Mouse (Mus musculus) midbrain, embryonic 15.5 days (tissue): ENCODE measurements at regions not wholly inside any gene's neighbourhood (a gene's known extent, or its start where the extent isn't known, plus 50 kb on each side); places are given as distances from the start of the nearest gene placed in this dataset.
A peak's percentile ranks its signal among the peaks of the same experiment; 100 is the strongest.

ENCODE experiments used
- ATAC-seq: fragments of 200-750 bp; cut with Nextera tagmentation; replicated peaks from 2 replicates; pipeline ENCODE4 v1.8.0; 2017; ENCODE audit warnings: moderate TSS enrichment
- H3K27ac ChIP-seq: fragments of 300-500 bp; sonication (generic); 2 replicates; pipeline ENCODE4 v1.5.1; 2015; ENCODE audit warnings: mild to moderate bottlenecking, inconsistent platforms
- H3K27me3 ChIP-seq: fragments of 300-500 bp; sonication (generic); replicated peaks from 2 replicates; pipeline ENCODE4 v1.6.1; 2015; ENCODE audit warnings: inconsistent platforms
- H3K36me3 ChIP-seq: fragments of 300-500 bp; sonication (generic); replicated peaks from 2 replicates; pipeline ENCODE4 v1.6.1; 2015; ENCODE audit warnings: inconsistent platforms
- H3K4me1 ChIP-seq: fragments of 300-500 bp; sonication (generic); 2 replicates; pipeline ENCODE4 v1.6.1; 2015; ENCODE audit warnings: inconsistent platforms
- H3K4me2 ChIP-seq: fragments of 300-500 bp; sonication (generic); 2 replicates; pipeline ENCODE4 v1.6.1; 2015; ENCODE audit warnings: inconsistent platforms, mild to moderate bottlenecking, moderate library complexity
- H3K4me3 ChIP-seq: fragments of 300-500 bp; sonication (generic); 2 replicates; pipeline ENCODE4 v1.5.1; 2015; ENCODE audit warnings: mild to moderate bottlenecking, inconsistent platforms
- H3K9ac ChIP-seq: fragments of 300-500 bp; sonication (generic); 2 replicates; pipeline ENCODE4 v1.6.1; 2015; ENCODE audit warnings: mild to moderate bottlenecking, inconsistent platforms
- H3K9me3 ChIP-seq: fragments of 300-500 bp; sonication (generic); 2 replicates; pipeline ENCODE4 v1.6.1; 2016; ENCODE audit warnings: inconsistent platforms
- WGBS: fragments of 180-500 bp; shearing (Covaris S2); methylation state at CpG from one replicate; pipeline ENCODE4 v1.1.7; 2015; ENCODE audit warnings: mixed read lengths; 5-methylcytosine and 5-hydroxymethylcytosine counted together

- peak overlapping the region; percentile 84 for H3K27ac ChIP-seq
- no peak for ATAC-seq
- 47% methylated on average over 8 of the region's 8 CpGs for WGBS
- peak overlapping the region; percentile 38 for H3K4me3 ChIP-seq
- no peaks in the 10 kb centered on the region for H3K9me3 ChIP-seq
- peak overlapping the region; percentile 46 for H3K4me2 ChIP-seq
- H3K9ac ChIP-seq: peak overlapping the region; percentile 48
- no peaks in the 10 kb centered on the region for H3K36me3 ChIP-seq
- H3K27me3 ChIP-seq: no peaks in the 10 kb centered on the region
- H3K4me1 ChIP-seq: peaks cover 28% of the 10 kb centered on the region
Observed at GRCm38 (mm10) chr8:109250551-109250950, 243.3 kb upstream of the Pmfbp1 start.

DNA sequence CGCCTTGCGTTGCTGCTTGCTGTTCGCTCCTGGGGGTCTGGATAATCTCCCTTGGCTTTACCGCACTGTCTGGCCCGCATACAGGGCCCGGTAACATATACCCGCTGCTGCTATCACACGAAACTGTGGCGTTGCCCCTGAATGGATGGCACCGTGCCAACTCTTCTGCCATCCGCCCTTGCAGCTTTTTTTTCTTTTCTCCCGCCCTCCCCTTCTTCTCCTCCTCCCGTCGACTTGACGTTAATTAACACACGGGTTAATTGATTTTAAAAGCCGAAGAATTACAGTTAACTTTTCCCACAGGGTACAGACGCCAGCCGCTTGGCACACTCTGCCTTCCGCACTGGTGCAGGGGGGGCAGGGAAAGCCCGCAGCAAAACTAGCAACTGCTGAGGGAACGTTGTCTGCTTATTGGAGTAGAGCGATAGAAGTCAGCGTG lies 242.4 kb upstream of the Pmfbp1 start:
- peak; percentile 84 for ATAC-seq
- Histone ChIP-seq H3K36me3 (no peaks in the 10 kb centered on the region), H3K4me3 (peak overlapping the region; percentile 38), H3K9ac (peak overlapping the region; percentile 12; the same call in 1 of the 2 replicates), H3K27ac (peak overlapping the region; percentile 84), H3K27me3 (no peaks in the 10 kb centered on the region), H3K9me3 (no peaks in the 10 kb centered on the region), H3K4me2 (peak overlapping the region; percentile 46), H3K4me1 (peaks cover 28% of the 10 kb centered on the region)
- WGBS: 44% methylated on average over 24 of the region's 24 CpGs

GRCm38 (mm10) chr8:109252404-109252803 lies 241.4 kb upstream of the Pmfbp1 start:
- no peaks in the 10 kb centered on the region for H3K36me3 ChIP-seq
- H3K4me1 ChIP-seq: peaks cover 21% of the 10 kb centered on the region
- no peak overlapping the region for H3K4me3 ChIP-seq
- H3K9ac ChIP-seq: no peak overlapping the region
- peak overlapping the region; percentile 84; the same call in 1 of the 2 replicates for H3K27ac ChIP-seq
- 38% methylated on average over 4 of the region's 4 CpGs for WGBS
- ATAC-seq: no peak
- H3K9me3 ChIP-seq: no peaks in the 10 kb centered on the region
- H3K27me3 ChIP-seq: no peaks in the 10 kb centered on the region
- peak overlapping the region; percentile 46; the same call in 1 of the 2 replicates for H3K4me2 ChIP-seq

DNA sequence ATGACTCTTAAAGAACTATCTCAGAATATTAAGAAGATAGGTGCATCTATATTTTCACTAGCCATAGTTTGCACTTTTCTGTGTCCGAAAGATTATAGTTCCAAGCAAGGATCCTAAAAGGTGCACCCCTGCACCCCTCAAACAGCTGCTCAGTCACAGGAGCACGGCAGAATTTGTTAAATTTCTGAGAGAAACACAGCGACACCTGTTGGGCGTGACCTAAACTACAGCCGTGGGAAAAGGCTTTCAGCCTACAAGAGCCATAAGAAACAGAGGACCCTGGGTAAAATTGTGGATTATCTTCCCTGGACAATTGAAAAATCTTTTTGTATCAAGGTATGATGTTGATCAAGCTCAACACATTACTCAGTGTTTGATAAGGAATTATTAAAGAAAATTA lies 214.7 kb upstream of the Pmfbp1 start:
- H3K27me3 ChIP-seq: no peaks in the 10 kb centered on the region
- no peak overlapping the region for H3K4me3 ChIP-seq
- ATAC-seq: no peak
- no peak overlapping the region for H3K27ac ChIP-seq
- no peak overlapping the region for H3K4me2 ChIP-seq
- no peaks in the 10 kb centered on the region for H3K9me3 ChIP-seq
- no peaks in the 10 kb centered on the region for H3K36me3 ChIP-seq
- no peaks in the 10 kb centered on the region for H3K4me1 ChIP-seq
- H3K9ac ChIP-seq: no peak overlapping the region
- WGBS: 13% methylated on average over 5 of the region's 5 CpGs

DNA sequence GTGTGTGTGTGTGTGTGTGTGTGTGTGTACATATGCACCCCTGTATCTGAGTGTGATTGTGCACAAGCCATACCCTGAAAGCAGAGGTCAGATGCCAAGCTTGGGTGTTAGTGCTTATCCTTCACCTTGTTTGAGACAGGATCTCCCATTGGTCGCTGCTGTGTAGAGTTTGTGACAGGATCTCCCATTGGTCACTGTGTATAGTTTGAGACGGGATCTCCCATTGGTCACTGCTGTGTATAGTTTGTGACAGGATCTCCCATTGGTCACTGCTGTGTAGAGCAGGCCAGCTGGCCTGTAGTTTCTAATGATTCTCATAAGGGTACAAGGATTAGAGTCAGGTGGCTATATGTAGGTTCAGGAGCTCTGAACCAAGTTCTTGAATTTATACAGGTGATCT lies 213.3 kb upstream of the Pmfbp1 start:
- no peak for ATAC-seq
- Histone ChIP-seq H3K4me2 (no peak overlapping the region), H3K9ac (no peak overlapping the region), H3K4me1 (no peaks in the 10 kb centered on the region), H3K4me3 (no peak overlapping the region), H3K36me3 (no peaks in the 10 kb centered on the region), H3K27me3 (no peaks in the 10 kb centered on the region), H3K27ac (no peak overlapping the region), H3K9me3 (no peaks in the 10 kb centered on the region)
- 90% methylated on average over 2 of the region's 2 CpGs for WGBS

GRCm38 (mm10) chr8:109281598-109281997 lies 212.2 kb upstream of the Pmfbp1 start:
- Histone ChIP-seq H3K36me3 (no peaks in the 10 kb centered on the region), H3K9ac (no peak overlapping the region), H3K4me2 (no peak overlapping the region), H3K4me3 (no peak overlapping the region), H3K9me3 (no peaks in the 10 kb centered on the region), H3K4me1 (no peaks in the 10 kb centered on the region), H3K27me3 (no peaks in the 10 kb centered on the region), H3K27ac (no peak overlapping the region)
- ATAC-seq: no peak
- 78% methylated on average over 10 of the region's 10 CpGs for WGBS

GRCm38 (mm10) chr8:109310670-109311386 lies 183.0 kb upstream of the Pmfbp1 start:
- Histone ChIP-seq H3K27ac (peak overlapping the region; percentile 82), H3K4me2 (peak overlapping the region; percentile 32; the same call in 1 of the 2 replicates), H3K4me1 (peaks cover 39% of the 10 kb centered on the region), H3K36me3 (no peaks in the 10 kb centered on the region), H3K9me3 (no peaks in the 10 kb centered on the region), H3K4me3 (no peak overlapping the region), H3K27me3 (no peaks in the 10 kb centered on the region), H3K9ac (0 out of 2 replicates have a peak overlapping the region, but pooled peaks have one; percentile 16)
- WGBS: 24% methylated on average over 17 of the region's 17 CpGs
- ATAC-seq: peak; percentile 81

DNA sequence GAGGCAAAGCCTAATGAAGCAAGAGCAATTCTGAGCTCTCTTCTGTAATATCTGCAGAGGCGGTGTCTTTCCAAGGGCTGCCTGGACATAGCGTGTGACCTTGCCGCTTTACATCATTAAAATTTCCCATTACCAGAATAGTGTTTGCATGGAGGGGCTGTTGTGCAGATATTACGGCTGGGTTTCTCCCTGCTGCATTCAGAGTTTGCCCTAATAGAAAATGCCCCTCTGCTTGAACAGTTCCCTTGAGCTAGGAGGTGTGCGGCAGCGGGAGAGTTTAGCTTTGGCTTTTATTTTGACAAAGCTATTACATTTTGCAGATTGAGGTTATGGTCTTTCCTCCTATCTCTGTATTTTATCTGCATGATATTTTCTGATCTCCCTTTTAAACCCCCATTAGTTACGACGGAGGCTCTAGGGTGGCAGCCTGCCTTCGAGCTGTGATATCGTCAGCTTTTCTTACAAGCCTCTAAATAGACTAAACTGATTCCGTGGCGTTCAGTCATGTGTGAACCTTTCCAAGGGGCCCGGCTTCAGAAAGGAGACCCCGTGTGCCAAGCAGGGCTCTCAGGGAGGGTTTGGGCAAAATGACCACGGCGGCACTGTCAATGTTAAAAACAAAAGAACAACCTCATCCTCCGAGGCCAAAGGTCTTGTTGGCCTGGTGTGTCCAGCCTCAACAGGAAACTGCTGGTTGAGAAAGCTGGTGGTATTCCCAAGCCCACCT lies 182.2 kb upstream of the Pmfbp1 start:
- H3K4me1 ChIP-seq: peaks cover 39% of the 10 kb centered on the region
- H3K4me3 ChIP-seq: no peak overlapping the region
- no peaks in the 10 kb centered on the region for H3K36me3 ChIP-seq
- peak overlapping the region; percentile 32; the same call in 1 of the 2 replicates for H3K4me2 ChIP-seq
- H3K27ac ChIP-seq: peak overlapping the region; percentile 82
- WGBS: 16% methylated on average over 17 of the region's 17 CpGs
- H3K9me3 ChIP-seq: no peaks in the 10 kb centered on the region
- ATAC-seq: peak; percentile 71; the same call in 1 of the 2 replicates
- H3K27me3 ChIP-seq: no peaks in the 10 kb centered on the region
- H3K9ac ChIP-seq: peak overlapping the region; percentile 16; the same call in 1 of the 2 replicates

DNA sequence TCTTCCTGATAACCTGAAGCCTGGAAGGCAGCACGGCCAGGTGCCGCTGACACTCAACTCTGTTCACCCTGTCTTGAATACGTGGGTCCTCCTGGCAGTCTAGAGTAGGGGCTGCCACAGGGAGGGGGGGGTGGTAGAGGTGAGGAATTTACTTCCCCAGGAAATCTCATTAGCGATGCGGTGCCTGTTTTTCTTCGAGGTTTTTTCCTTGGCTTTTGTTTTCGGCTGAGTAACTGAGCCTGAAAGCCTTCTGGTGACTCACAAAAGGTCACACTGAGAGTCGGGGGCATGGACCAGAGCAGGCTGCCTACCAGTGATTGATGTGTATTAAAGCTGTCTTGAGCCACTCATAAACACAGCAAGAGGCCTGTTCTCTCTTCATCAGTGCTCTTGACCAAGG lies 181.1 kb upstream of the Pmfbp1 start:
- H3K9ac ChIP-seq: no peak overlapping the region
- H3K4me2 ChIP-seq: no peak overlapping the region
- ATAC-seq: no peak
- no peaks in the 10 kb centered on the region for H3K36me3 ChIP-seq
- peaks cover 39% of the 10 kb centered on the region for H3K4me1 ChIP-seq
- H3K27me3 ChIP-seq: no peaks in the 10 kb centered on the region
- H3K9me3 ChIP-seq: no peaks in the 10 kb centered on the region
- 15% methylated on average over 8 of the region's 8 CpGs for WGBS
- peak overlapping the region; percentile 82 for H3K27ac ChIP-seq
- H3K4me3 ChIP-seq: no peak overlapping the region

DNA sequence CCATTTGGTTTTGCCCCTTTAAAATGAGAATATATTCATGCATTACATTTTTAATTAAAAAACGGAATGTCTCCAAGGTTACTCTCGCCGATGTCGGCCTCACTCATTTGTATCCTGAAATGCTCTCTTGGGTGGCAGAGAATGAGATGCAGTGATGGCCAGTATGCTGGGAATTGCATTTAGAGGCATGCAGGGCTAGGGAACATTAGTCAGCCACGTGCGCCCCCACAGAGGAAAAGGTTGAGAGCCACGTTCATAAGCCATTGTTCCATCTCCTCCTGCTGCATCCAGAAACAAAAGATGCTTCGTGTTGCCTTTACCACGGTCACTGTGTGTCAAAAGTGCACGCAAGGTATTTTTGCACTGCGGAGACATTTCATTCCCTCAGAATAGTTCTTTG lies 172.9 kb upstream of the Pmfbp1 start:
- Histone ChIP-seq H3K27me3 (no peaks in the 10 kb centered on the region), H3K27ac (peak overlapping the region; percentile 50), H3K4me3 (no peak overlapping the region), H3K9ac (no peak overlapping the region), H3K4me1 (peaks cover 8% of the 10 kb centered on the region), H3K36me3 (no peaks in the 10 kb centered on the region), H3K4me2 (no peak overlapping the region), H3K9me3 (no peaks in the 10 kb centered on the region)
- WGBS: 40% methylated on average over 11 of the region's 11 CpGs
- no peak for ATAC-seq

- WGBS: 74% methylated on average over 2 of the region's 2 CpGs
- ATAC-seq: no peak
- no peaks in the 10 kb centered on the region for H3K36me3 ChIP-seq
- no peak overlapping the region for H3K4me3 ChIP-seq
- peaks cover 8% of the 10 kb centered on the region for H3K4me1 ChIP-seq
- no peaks in the 10 kb centered on the region for H3K9me3 ChIP-seq
- H3K9ac ChIP-seq: no peak overlapping the region
- H3K27me3 ChIP-seq: no peaks in the 10 kb centered on the region
- no peak overlapping the region for H3K27ac ChIP-seq
- H3K4me2 ChIP-seq: no peak overlapping the region
Observed at GRCm38 (mm10) chr8:109323351-109323750, 170.5 kb upstream of the Pmfbp1 start.

GRCm38 (mm10) chr8:109324241-109324640 lies 169.6 kb upstream of the Pmfbp1 start:
- peaks cover 8% of the 10 kb centered on the region for H3K4me1 ChIP-seq
- no peaks in the 10 kb centered on the region for H3K9me3 ChIP-seq
- no peak for ATAC-seq
- no peak overlapping the region for H3K27ac ChIP-seq
- H3K36me3 ChIP-seq: no peaks in the 10 kb centered on the region
- H3K9ac ChIP-seq: no peak overlapping the region
- 79% methylated on average over 9 of the region's 9 CpGs for WGBS
- no peak overlapping the region for H3K4me2 ChIP-seq
- H3K4me3 ChIP-seq: no peak overlapping the region
- H3K27me3 ChIP-seq: no peaks in the 10 kb centered on the region
